Mouse (Mus musculus): ENCODE results near the gene Gm11239. TPM values are rescaled to one million over a fixed set of nuclear protein-coding genes. Genes with fewer than 3 reads are reported as not detected.

The Gm11239 gene
- polyA plus RNA-seq (2012; fragmentation: generic; extraction: Trizol) = not detected

GRCm38 (mm10) chr4:73668054-73668453, at the start of gene Gm11239:
Gene Gm11239 (plus strand): TSS chr4:73668354.

GRCm38 (mm10) chr4:73622684-73623083, 45.5 kb upstream of the Gm11239 start, which contains the start of gene Gm11237:
Gene Gm11237 (plus strand): TSS chr4:73622984.

GRCm38 (mm10) chr4:73637821-73638220, 30.3 kb upstream of the Gm11239 start, which contains the start of gene Gm11236:
Gene Gm11236 (plus strand): TSS chr4:73638121.

GRCm38 (mm10) chr4:73683216-73683615, 15.1 kb downstream of the Gm11239 start, which contains the start of gene Gm428:
Gene Gm428 (plus strand): TSS chr4:73683516.

Other genes starting within 250 kb of the Gm11239 start
- gene Gm11238, start 60.5 kb upstream of the Gm11239 start, polyA plus RNA-seq (2012; fragmentation: generic; extraction: Trizol) = not detected
- gene Gm11237, start 45.4 kb upstream of the Gm11239 start, polyA plus RNA-seq (2012; fragmentation: generic; extraction: Trizol) = not detected
- gene Gm11236, start 30.2 kb upstream of the Gm11239 start, polyA plus RNA-seq (2012; fragmentation: generic; extraction: Trizol) = not detected
- not detected for gene Gm428, start 15.2 kb downstream of the Gm11239 start, polyA plus RNA-seq (2012; fragmentation: generic; extraction: Trizol)
- not detected for gene Rasef, start 122.6 kb downstream of the Gm11239 start, polyA plus RNA-seq (2012; fragmentation: generic; extraction: Trizol)
- gene Gm11758, start 207.9 kb downstream of the Gm11239 start, polyA plus RNA-seq (2012; fragmentation: generic; extraction: Trizol) = not detected
- gene Gm11757, start 222.8 kb downstream of the Gm11239 start, polyA plus RNA-seq (2012; fragmentation: generic; extraction: Trizol) = not detected
- gene Gm13871, start 237.6 kb downstream of the Gm11239 start, polyA plus RNA-seq (2012; fragmentation: generic; extraction: Trizol) = not detected